Mouse (Mus musculus): ENCODE data around the gene P4hb.

- TF ChIP-seq POLR2A (IDR thresholded peaks at IDR 0.05; ENCODE audit: insufficient read depth, low read length): no peak
- no peak for TF ChIP-seq EP300 (IDR thresholded peaks at IDR 0.05; ENCODE audit: insufficient read depth, low read depth, low read length)
- TF ChIP-seq CTCF (IDR thresholded peaks at IDR 0.05; ENCODE audit: low read depth, low read length): no peak
Observed at GRCm38 (mm10) chr11:120609250-120609649, 36.2 kb upstream of the P4hb start.
